Comparison of ENCODE assay signal across 22 mouse cellular contexts in the genomic region with DNA sequence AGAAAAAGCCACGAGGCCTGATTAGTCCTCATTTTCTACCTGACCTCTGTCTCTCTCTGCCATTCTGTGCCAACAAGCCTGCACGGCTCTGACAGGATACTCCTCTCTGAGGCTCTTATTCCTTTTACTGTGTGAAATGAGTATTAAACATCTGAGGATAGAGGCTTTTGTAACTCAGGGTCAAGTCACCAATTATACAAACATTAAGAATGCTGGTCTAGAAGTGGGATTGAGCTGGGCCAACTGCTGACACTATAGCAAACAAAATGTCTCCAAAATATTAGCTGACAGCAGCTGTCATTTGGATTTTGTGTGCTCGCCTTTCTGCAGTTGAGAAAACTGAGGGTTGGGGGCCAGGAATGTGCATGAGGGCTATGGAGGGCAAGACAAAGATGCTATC.
DNase-seq lines count a peak whose midpoint lies in the region; ATAC-seq lines count a peak whose summit lies in the region.
"Had no signal": no experiment of that assay in that cellular context is flagged by ENCODE, and none has a peak within 500 bp of the region (broad histone marks: within the 10 kb centered on the region; RNA-seq: fewer than 3 reads in every experiment).

No protein-coding gene starts in this region.

- ATAC-seq in lung, embryonic 16.5 days (ENCODE audit: low read depth) = peak; percentile 61; the same call in 1 of the 2 replicates
- ATAC-seq in neural tube, embryonic 11.5 days (ENCODE audit: insufficient read depth, low FRiP score, low TSS enrichment) = no peak
- no peak for ATAC-seq in neural tube, embryonic 14.5 days (ENCODE audit: low read depth)
- ATAC-seq: activated CD4-positive, CD25-positive, alpha-beta regulatory T cell, adult 4 months; CD4-positive, CD25-positive, alpha-beta regulatory T cell, adult 4 months; forebrain, embryonic 14.5 days; forebrain, postnatal 0 days had no signal

- no peaks in the 10 kb centered on the region for H3K9me3 ChIP-seq in lung, embryonic 16.5 days (ENCODE audit: control insufficient read depth, low read length)
- H3K9me3 ChIP-seq in neural tube, embryonic 11.5 days (ENCODE audit: control insufficient read depth, low read length) = no peaks in the 10 kb centered on the region
- H3K9me3 ChIP-seq in neural tube, embryonic 14.5 days (ENCODE audit: control insufficient read depth, low read length) = no peaks in the 10 kb centered on the region
- H3K9me3 ChIP-seq: embryonic facial prominence, embryonic 12.5 days; embryonic facial prominence, embryonic 15.5 days; hindbrain, embryonic 12.5 days; hindbrain, embryonic 15.5 days had no signal

- WGBS in lung, embryonic 16.5 days = 28% methylated on average over 3 of the region's 3 CpGs
- WGBS in neural tube, embryonic 11.5 days = 72% methylated on average over 3 of the region's 3 CpGs
- WGBS in neural tube, embryonic 14.5 days = 59% methylated on average over 3 of the region's 3 CpGs

- no peaks in the 10 kb centered on the region for H3K36me3 ChIP-seq in lung, embryonic 16.5 days (ENCODE audit: control insufficient read depth, insufficient read depth, low read length)
- H3K36me3 ChIP-seq in neural tube, embryonic 11.5 days (ENCODE audit: control insufficient read depth, insufficient read depth, low read length) = no peaks in the 10 kb centered on the region
- no peaks in the 10 kb centered on the region for H3K36me3 ChIP-seq in neural tube, embryonic 14.5 days (ENCODE audit: control insufficient read depth, insufficient read depth, low read length)
- H3K36me3 ChIP-seq: embryonic facial prominence, embryonic 12.5 days; embryonic facial prominence, embryonic 15.5 days; hindbrain, embryonic 12.5 days; hindbrain, embryonic 15.5 days had no signal

- no peak overlapping the region for H3K27ac ChIP-seq in lung, embryonic 16.5 days (ENCODE audit: low read length)
- H3K27ac ChIP-seq in neural tube, embryonic 11.5 days (ENCODE audit: low read depth, low read length) = peak overlapping the region; percentile 58; the same call in 1 of the 2 replicates
- peak overlapping the region; percentile 11 for H3K27ac ChIP-seq in neural tube, embryonic 14.5 days (ENCODE audit: low read depth, low read length)
- H3K27ac ChIP-seq: embryonic facial prominence, embryonic 12.5 days; embryonic facial prominence, embryonic 15.5 days; gastrocnemius, adult 2 months; hindbrain, embryonic 12.5 days; hindbrain, embryonic 15.5 days had no signal

- DNase-seq in lung, postnatal 25 days (ENCODE audit: low spot score) = no peak
- no peak for DNase-seq in neural tube, embryonic 11.5 days (ENCODE audit: low spot score)
- no peak for DNase-seq in neural tube, embryonic 10.5 days (ENCODE audit: extremely low spot score, low spot score)
- DNase-seq in cerebellum, adult 18-20 months = no peak
- DNase-seq: adrenal gland, postnatal 10 days; adrenal gland, postnatal 36 days; cerebellum, adult 2 months; cerebellum, adult 9-11 months; cerebellum, postnatal 25 days; forebrain, postnatal 0 days; gastrocnemius, adult 2 months; gastrocnemius, postnatal 14 days had no signal

- H3K27me3 ChIP-seq in lung, embryonic 16.5 days (ENCODE audit: control insufficient read depth, insufficient read depth, low read depth, low read length) = no peaks in the 10 kb centered on the region
- H3K27me3 ChIP-seq in neural tube, embryonic 11.5 days (ENCODE audit: control insufficient read depth, insufficient read depth, low read length) = no peaks in the 10 kb centered on the region
- H3K27me3 ChIP-seq in neural tube, embryonic 14.5 days (ENCODE audit: control insufficient read depth, insufficient read depth, low read length) = no peaks in the 10 kb centered on the region
- H3K27me3 ChIP-seq: embryonic facial prominence, embryonic 12.5 days; embryonic facial prominence, embryonic 15.5 days; hindbrain, embryonic 12.5 days; hindbrain, embryonic 15.5 days had no signal

- no peak overlapping the region for H3K4me2 ChIP-seq in lung, embryonic 16.5 days (ENCODE audit: low read depth, low read length)
- no peak overlapping the region for H3K4me2 ChIP-seq in neural tube, embryonic 11.5 days (ENCODE audit: low read depth)
- H3K4me2 ChIP-seq in neural tube, embryonic 14.5 days (ENCODE audit: low read depth, low read length) = no peak overlapping the region
- H3K4me2 ChIP-seq: embryonic facial prominence, embryonic 12.5 days; embryonic facial prominence, embryonic 15.5 days; heart, embryonic 11.5 days; hindbrain, embryonic 12.5 days; hindbrain, embryonic 15.5 days had no signal

- H3K9ac ChIP-seq in lung, embryonic 16.5 days (ENCODE audit: low read length) = no peak overlapping the region
- H3K9ac ChIP-seq in neural tube, embryonic 11.5 days (ENCODE audit: low read length) = no peak overlapping the region; the same call in 1 of the 2 replicates
- H3K9ac ChIP-seq in neural tube, embryonic 14.5 days (replicated peaks; ENCODE audit: low read depth, low read length) = no peak overlapping the region
- H3K9ac ChIP-seq: embryonic facial prominence, embryonic 12.5 days; embryonic facial prominence, embryonic 15.5 days; forebrain, postnatal 0 days; hindbrain, embryonic 12.5 days; hindbrain, embryonic 15.5 days had no signal

- H3K4me3 ChIP-seq in lung, embryonic 16.5 days (ENCODE audit: low read length) = no peak overlapping the region
- no peak overlapping the region for H3K4me3 ChIP-seq in neural tube, embryonic 11.5 days (ENCODE audit: low read depth, low read length)
- no peak overlapping the region for H3K4me3 ChIP-seq in neural tube, embryonic 14.5 days (ENCODE audit: low read depth, low read length)
- H3K4me3 ChIP-seq: embryonic facial prominence, embryonic 12.5 days; embryonic facial prominence, embryonic 15.5 days; gastrocnemius, adult 2 months; hindbrain, embryonic 12.5 days; hindbrain, embryonic 15.5 days had no signal

- H3K4me1 ChIP-seq in lung, embryonic 16.5 days (replicated peaks; ENCODE audit: control insufficient read depth, insufficient read depth, low read length) = no peaks in the 10 kb centered on the region
- H3K4me1 ChIP-seq in neural tube, embryonic 11.5 days (ENCODE audit: control insufficient read depth, insufficient read depth, low read length) = no peaks in the 10 kb centered on the region
- 0 out of 2 replicates have a peak, but pooled peaks cover 5% of the 10 kb centered on the region for H3K4me1 ChIP-seq in neural tube, embryonic 14.5 days (ENCODE audit: control insufficient read depth, insufficient read depth, low read length)
- H3K4me1 ChIP-seq: embryonic facial prominence, embryonic 12.5 days; embryonic facial prominence, embryonic 15.5 days had no signal
